Mouse (Mus musculus): ENCODE data around the gene Slc37a1. TPM values are rescaled to one million over a fixed set of nuclear protein-coding genes. Genes with fewer than 3 reads are reported as not detected.
"Not testable (repeated sequence)": the region's sequence is repeated elsewhere in the genome, so short reads cannot be mapped to it uniquely, and the experiment has no call there.

Slc37a1 gene
- polyA plus RNA-seq, 1 experiment from 2014 or later = 10.5 TPM

DNA sequence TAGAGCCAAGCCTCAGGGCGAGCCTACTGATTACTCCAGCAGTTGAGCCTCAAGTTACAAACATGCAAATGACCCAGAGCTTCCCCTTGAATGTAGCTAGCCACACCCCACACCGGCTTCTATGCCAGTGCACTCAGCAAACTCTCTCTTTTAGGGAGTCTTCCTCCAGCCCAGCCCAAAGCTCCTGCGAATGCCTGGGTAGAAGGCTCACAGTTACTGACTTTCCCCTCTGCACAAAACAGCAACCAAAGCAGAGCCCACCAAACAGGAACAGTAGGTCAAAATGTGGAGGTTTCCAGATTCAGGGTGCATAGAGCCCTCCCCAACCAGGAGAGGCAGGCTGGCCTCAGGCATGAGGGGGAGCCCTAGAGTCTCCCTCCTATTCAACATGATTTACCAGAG, 21.4 kb upstream of the Slc37a1 start:
- Histone ChIP-seq H3K27me3 (ENCODE audit: control insufficient read depth, insufficient read depth, low read length) (no peaks in the 10 kb centered on the region), H3K4me3 (ENCODE audit: low read length) (no peak overlapping the region), H3K36me3 (ENCODE audit: control insufficient read depth, insufficient read depth) (no peaks in the 10 kb centered on the region), H3K9ac (ENCODE audit: low read length) (no peak overlapping the region), H3K4me2 (ENCODE audit: low read depth, low read length) (no peak overlapping the region), H3K9me3 (replicated peaks; ENCODE audit: control insufficient read depth, low read length) (no peaks in the 10 kb centered on the region), H3K27ac (ENCODE audit: low read length) (no peak overlapping the region), H3K4me1 (ENCODE audit: control insufficient read depth, insufficient read depth, low read length) (no peaks in the 10 kb centered on the region)
- no peak for ATAC-seq (replicated peaks; ENCODE audit: extremely low read depth, insufficient read depth, low FRiP score)
- 30% methylated on average over 3 of the region's 3 CpGs for WGBS

DNA sequence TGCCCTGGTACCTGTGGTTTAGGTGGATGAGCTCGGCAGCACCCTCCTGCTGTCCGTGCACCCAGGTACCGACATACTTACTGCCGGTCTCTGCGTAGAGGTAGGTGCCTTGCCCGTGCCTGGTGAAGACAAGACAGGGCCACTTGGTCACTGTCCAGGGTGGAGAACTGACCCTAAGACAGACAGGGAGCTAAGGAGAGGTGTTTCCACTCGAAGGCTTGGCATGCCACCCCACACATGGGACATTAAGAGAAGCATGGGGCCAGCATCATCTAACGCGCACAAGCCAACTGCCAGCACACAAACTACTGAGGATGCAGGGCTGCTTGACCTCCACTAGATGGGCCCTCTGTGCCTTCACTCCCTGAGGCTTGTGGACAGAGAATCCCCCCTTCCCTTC, 20.8 kb upstream of the Slc37a1 start:
- ATAC-seq (replicated peaks; ENCODE audit: extremely low read depth, insufficient read depth, low FRiP score) = no peak
- Histone ChIP-seq H3K9ac (ENCODE audit: low read length) (no peak overlapping the region), H3K27me3 (ENCODE audit: control insufficient read depth, insufficient read depth, low read length) (no peaks in the 10 kb centered on the region), H3K4me1 (ENCODE audit: control insufficient read depth, insufficient read depth, low read length) (no peaks in the 10 kb centered on the region), H3K4me2 (ENCODE audit: low read depth, low read length) (no peak overlapping the region), H3K27ac (ENCODE audit: low read length) (no peak overlapping the region), H3K36me3 (ENCODE audit: control insufficient read depth, insufficient read depth) (no peaks in the 10 kb centered on the region), H3K9me3 (replicated peaks; ENCODE audit: control insufficient read depth, low read length) (no peaks in the 10 kb centered on the region), H3K4me3 (ENCODE audit: low read length) (no peak overlapping the region)
- 88% methylated on average over 9 of the region's 9 CpGs for WGBS

DNA sequence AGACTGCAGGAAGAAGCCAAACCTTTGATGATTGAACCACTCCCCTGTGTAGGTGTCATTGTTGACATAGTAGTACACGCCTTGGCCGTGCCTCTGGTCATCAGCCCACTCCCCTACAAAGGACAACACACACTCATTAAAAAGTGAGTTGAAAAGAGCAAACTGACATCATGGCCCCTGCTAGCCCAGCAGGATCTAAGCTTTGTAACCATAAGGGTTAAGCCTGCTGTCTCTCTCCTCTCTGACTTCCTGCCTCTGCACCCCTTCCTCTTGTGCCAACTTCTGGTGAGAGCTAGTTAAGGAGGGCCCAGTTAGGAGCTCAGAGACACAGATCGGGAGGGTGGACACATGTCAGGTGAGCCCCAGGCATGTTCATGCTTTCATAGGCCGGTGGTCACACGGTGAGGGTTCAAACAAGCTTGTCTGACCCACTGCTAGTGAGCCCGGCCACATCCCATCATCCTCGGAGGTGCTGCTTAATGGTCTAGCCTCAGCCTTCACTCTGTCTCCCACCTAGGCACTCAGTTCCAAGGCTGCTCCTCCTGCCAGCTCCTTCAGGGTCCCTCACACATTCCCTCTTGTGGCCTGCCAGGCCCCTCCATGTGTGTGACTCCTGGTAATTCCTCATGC, 20.2 kb upstream of the Slc37a1 start:
- Histone ChIP-seq H3K36me3 (ENCODE audit: control insufficient read depth, insufficient read depth) (no peaks in the 10 kb centered on the region), H3K4me1 (ENCODE audit: control insufficient read depth, insufficient read depth, low read length) (no peaks in the 10 kb centered on the region), H3K27ac (ENCODE audit: low read length) (no peak overlapping the region), H3K9ac (ENCODE audit: low read length) (no peak overlapping the region), H3K9me3 (replicated peaks; ENCODE audit: control insufficient read depth, low read length) (no peaks in the 10 kb centered on the region), H3K27me3 (ENCODE audit: control insufficient read depth, insufficient read depth, low read length) (no peaks in the 10 kb centered on the region), H3K4me2 (ENCODE audit: low read depth, low read length) (no peak overlapping the region), H3K4me3 (ENCODE audit: low read length) (no peak overlapping the region)
- 84% methylated on average over 7 of the region's 7 CpGs for WGBS
- ATAC-seq (replicated peaks; ENCODE audit: extremely low read depth, insufficient read depth, low FRiP score) = no peak

DNA sequence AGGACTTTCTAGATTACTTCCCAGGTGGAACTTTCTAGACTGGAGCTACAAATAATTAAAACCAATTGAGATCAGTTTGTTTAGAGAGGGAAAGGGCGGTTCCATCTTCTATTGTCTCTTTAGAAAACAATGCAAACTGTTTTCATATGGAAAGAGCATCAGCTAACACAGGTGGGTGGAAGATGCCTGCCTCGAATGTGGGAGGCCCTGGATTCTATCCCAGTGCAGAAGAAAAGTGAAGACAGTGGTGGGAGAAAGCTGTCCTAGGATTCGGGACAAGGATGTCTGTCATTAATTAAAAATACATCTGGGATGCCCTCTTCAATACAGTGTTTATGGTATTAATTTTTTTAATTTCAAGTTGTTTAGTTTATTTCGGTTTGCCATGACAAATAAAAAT, 19.5 kb upstream of the Slc37a1 start:
- no peaks in the 10 kb centered on the region for H3K9me3 ChIP-seq (replicated peaks; ENCODE audit: control insufficient read depth, low read length)
- H3K4me2 ChIP-seq (ENCODE audit: low read depth, low read length) = no peak overlapping the region
- H3K27ac ChIP-seq (ENCODE audit: low read length) = no peak overlapping the region
- no peak overlapping the region for H3K4me3 ChIP-seq (ENCODE audit: low read length)
- no peaks in the 10 kb centered on the region for H3K36me3 ChIP-seq (ENCODE audit: control insufficient read depth, insufficient read depth)
- no peak overlapping the region for H3K9ac ChIP-seq (ENCODE audit: low read length)
- 72% methylated on average over 4 of the region's 4 CpGs for WGBS
- ATAC-seq (replicated peaks; ENCODE audit: extremely low read depth, insufficient read depth, low FRiP score) = no peak
- no peaks in the 10 kb centered on the region for H3K4me1 ChIP-seq (ENCODE audit: control insufficient read depth, insufficient read depth, low read length)
- no peaks in the 10 kb centered on the region for H3K27me3 ChIP-seq (ENCODE audit: control insufficient read depth, insufficient read depth, low read length)

DNA sequence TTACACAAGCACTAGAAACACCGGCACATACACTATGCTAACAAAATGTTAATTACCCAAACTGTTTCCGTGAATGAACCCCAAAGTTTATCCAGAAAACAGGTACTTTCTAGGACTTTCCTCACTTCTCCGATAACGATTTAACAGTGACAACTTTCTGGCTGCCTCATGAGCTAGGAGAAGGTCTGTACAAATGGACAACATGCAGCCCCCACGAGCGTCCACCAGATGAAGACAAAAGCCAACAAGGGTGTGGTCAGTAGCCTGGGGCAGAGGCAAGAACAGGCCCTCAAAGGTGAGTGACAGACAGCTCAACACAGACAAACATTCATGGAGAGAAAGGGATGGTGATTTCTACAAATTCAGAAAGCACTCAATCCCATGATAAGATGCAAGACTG, 19.0 kb upstream of the Slc37a1 start:
- WGBS = 83% methylated on average over 6 of the region's 6 CpGs
- Histone ChIP-seq H3K9ac (ENCODE audit: low read length) (no peak overlapping the region), H3K36me3 (ENCODE audit: control insufficient read depth, insufficient read depth) (no peaks in the 10 kb centered on the region), H3K27me3 (ENCODE audit: control insufficient read depth, insufficient read depth, low read length) (no peaks in the 10 kb centered on the region; the same call in 1 of the 2 replicates), H3K4me1 (ENCODE audit: control insufficient read depth, insufficient read depth, low read length) (no peaks in the 10 kb centered on the region), H3K27ac (ENCODE audit: low read length) (no peak overlapping the region), H3K4me3 (ENCODE audit: low read length) (no peak overlapping the region), H3K9me3 (replicated peaks; ENCODE audit: control insufficient read depth, low read length) (no peaks in the 10 kb centered on the region), H3K4me2 (ENCODE audit: low read depth, low read length) (no peak overlapping the region)
- ATAC-seq (replicated peaks; ENCODE audit: extremely low read depth, insufficient read depth, low FRiP score) = no peak

DNA sequence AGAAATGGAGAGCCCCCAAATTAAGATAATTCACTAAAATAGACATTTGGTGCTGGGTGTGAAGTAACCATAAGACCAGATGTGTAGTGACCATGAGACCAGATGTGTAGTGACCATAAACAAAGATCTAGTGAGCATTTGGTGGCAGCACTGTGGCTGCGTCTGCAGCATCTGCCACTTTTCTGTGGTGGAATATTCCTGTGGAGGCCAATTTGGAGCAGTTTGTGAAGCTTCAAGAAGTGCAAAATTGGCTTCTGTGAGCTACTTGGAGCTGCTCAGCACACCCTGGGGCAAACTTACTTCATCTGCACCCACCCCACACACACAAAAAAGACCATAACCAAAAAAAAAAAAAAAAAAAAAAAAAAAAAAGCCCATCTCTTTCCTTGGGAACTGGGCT, 18.6 kb upstream of the Slc37a1 start:
- no peak for ATAC-seq (replicated peaks; ENCODE audit: extremely low read depth, insufficient read depth, low FRiP score)
- Histone ChIP-seq H3K4me3 (ENCODE audit: low read length) (no peak overlapping the region), H3K9ac (ENCODE audit: low read length) (no peak overlapping the region), H3K9me3 (replicated peaks; ENCODE audit: control insufficient read depth, low read length) (no peaks in the 10 kb centered on the region), H3K36me3 (ENCODE audit: control insufficient read depth, insufficient read depth) (no peaks in the 10 kb centered on the region), H3K27me3 (ENCODE audit: control insufficient read depth, insufficient read depth, low read length) (no peaks in the 10 kb centered on the region; the same call in 1 of the 2 replicates), H3K4me1 (ENCODE audit: control insufficient read depth, insufficient read depth, low read length) (no peaks in the 10 kb centered on the region), H3K27ac (ENCODE audit: low read length) (no peak overlapping the region), H3K4me2 (ENCODE audit: low read depth, low read length) (no peak overlapping the region)
- 83% methylated on average over 1 of the region's 1 CpGs for WGBS

DNA sequence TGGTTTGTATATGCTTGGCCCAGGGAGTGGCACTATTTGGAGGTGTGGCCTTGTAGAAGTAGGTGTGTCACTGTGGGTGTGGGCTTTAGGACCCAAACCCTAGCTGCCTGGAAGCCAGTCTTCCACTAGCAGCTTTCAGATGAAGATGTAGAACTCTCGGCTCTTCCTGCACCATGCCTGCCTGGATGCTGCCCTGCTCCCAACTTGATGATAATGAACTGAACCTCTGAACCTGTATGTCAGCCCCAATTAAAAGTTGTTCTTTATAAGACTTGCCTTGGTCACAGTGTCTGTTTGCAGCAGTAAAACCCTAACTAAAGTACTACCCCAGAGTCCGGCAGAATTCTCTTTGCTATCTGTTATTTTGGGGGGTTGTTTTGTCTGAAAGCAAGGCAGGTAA, 16.8 kb upstream of the Slc37a1 start:
- 86% methylated on average over 2 of the region's 2 CpGs for WGBS
- no peaks in the 10 kb centered on the region for H3K36me3 ChIP-seq (ENCODE audit: control insufficient read depth, insufficient read depth)
- H3K4me1 ChIP-seq (ENCODE audit: control insufficient read depth, insufficient read depth, low read length) = no peaks in the 10 kb centered on the region
- H3K4me3 ChIP-seq (ENCODE audit: low read length) = no peak overlapping the region
- no peak overlapping the region for H3K4me2 ChIP-seq (ENCODE audit: low read depth, low read length)
- H3K27ac ChIP-seq (ENCODE audit: low read length) = no peak overlapping the region
- no peaks in the 10 kb centered on the region for H3K9me3 ChIP-seq (replicated peaks; ENCODE audit: control insufficient read depth, low read length)
- no peak overlapping the region for H3K9ac ChIP-seq (ENCODE audit: low read length)
- no peaks in the 10 kb centered on the region; the same call in 1 of the 2 replicates for H3K27me3 ChIP-seq (ENCODE audit: control insufficient read depth, insufficient read depth, low read length)
- no peak for ATAC-seq (replicated peaks; ENCODE audit: extremely low read depth, insufficient read depth, low FRiP score)

DNA sequence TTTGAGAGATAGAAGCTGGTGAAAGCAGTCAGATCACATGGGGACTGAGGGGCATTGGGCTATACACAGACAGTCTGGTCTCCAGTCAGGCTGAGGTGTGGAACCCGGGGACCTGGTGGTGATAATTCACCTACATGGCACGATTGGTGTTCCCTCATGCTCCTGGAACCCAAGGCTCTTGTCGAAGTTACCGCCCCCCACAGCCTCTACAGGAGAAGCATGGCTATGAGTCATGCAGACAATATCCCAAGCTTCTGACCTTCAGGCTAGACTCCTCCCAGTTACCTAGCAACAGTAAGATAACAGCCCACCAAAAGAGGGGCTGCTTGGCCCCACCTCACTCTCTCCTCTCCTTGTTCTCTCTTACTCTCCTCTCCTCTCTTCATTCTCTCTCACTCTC, 16.3 kb upstream of the Slc37a1 start:
- H3K4me3 ChIP-seq (ENCODE audit: low read length) = no peak overlapping the region
- no peak for ATAC-seq (replicated peaks; ENCODE audit: extremely low read depth, insufficient read depth, low FRiP score)
- WGBS = 48% methylated on average over 4 of the region's 4 CpGs
- H3K9me3 ChIP-seq (replicated peaks; ENCODE audit: control insufficient read depth, low read length) = no peaks in the 10 kb centered on the region
- H3K27me3 ChIP-seq (ENCODE audit: control insufficient read depth, insufficient read depth, low read length) = no peaks in the 10 kb centered on the region; the same call in 1 of the 2 replicates
- H3K4me1 ChIP-seq (ENCODE audit: control insufficient read depth, insufficient read depth, low read length) = no peaks in the 10 kb centered on the region
- H3K36me3 ChIP-seq (ENCODE audit: control insufficient read depth, insufficient read depth) = no peaks in the 10 kb centered on the region
- H3K4me2 ChIP-seq (ENCODE audit: low read depth, low read length) = no peak overlapping the region
- no peak overlapping the region for H3K27ac ChIP-seq (ENCODE audit: low read length)
- no peak overlapping the region for H3K9ac ChIP-seq (ENCODE audit: low read length)

DNA sequence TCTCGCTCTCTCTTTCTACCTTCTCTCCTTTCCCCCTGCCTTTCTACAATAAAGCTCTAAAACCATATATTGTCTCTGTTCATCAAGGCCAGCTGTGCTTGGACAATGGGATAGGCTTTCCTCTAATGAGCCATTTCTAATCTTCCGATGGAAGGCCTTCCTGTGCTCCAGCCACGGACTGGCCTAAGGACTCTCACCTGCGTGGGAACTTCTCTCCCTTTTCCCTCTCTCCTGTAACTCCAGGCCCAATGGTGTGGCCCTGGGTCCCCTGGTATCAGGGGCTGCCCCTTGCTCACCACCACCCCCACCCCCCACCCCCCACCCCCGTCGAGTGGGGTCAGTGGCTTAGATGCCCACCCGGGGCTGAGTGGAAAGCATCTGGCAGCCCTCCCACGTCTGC, 15.9 kb upstream of the Slc37a1 start:
- not testable (repeated sequence) for H3K36me3 ChIP-seq (ENCODE audit: control insufficient read depth, insufficient read depth); H3K4me2 ChIP-seq (ENCODE audit: low read depth, low read length); H3K27ac ChIP-seq (ENCODE audit: low read length); H3K9me3 ChIP-seq (replicated peaks; ENCODE audit: control insufficient read depth, low read length); H3K4me1 ChIP-seq (ENCODE audit: control insufficient read depth, insufficient read depth, low read length); H3K27me3 ChIP-seq (ENCODE audit: control insufficient read depth, insufficient read depth, low read length); H3K4me3 ChIP-seq (ENCODE audit: low read length); H3K9ac ChIP-seq (ENCODE audit: low read length); ATAC-seq (replicated peaks; ENCODE audit: extremely low read depth, insufficient read depth, low FRiP score)
- 76% methylated on average over 8 of the region's 8 CpGs for WGBS

Data from heart, embryonic 16.5 days (tissue).